Mouse (Mus musculus): ENCODE measurements around the gene Slc34a1. TPM values are rescaled to one million over a fixed set of nuclear protein-coding genes. Genes with fewer than 3 reads are reported as not detected.

The Slc34a1 gene
- polyA plus RNA-seq, 1 experiment from 2014 or later: not detected

- Histone ChIP-seq H3K27me3 (peaks cover 11% of the 10 kb centered on the region; the same call in 1 of the 2 replicates), H3K27ac (no peak overlapping the region), H3K4me3 (replicated peaks) (no peak overlapping the region), H3K9me3 (no peaks in the 10 kb centered on the region), H3K4me1 (peaks cover 25% of the 10 kb centered on the region), H3K9ac (no peak overlapping the region), H3K4me2 (no peak overlapping the region), H3K36me3 (replicated peaks) (no peaks in the 10 kb centered on the region)
- WGBS: 83% methylated on average over 4 of the region's 4 CpGs
- no peak for ATAC-seq (ENCODE audit: low FRiP score)
Observed at GRCm38 (mm10) chr13:55407341-55407740, 9.4 kb downstream of the Slc34a1 start.

- Histone ChIP-seq H3K36me3 (replicated peaks) (no peaks in the 10 kb centered on the region), H3K9ac (no peak overlapping the region), H3K4me3 (replicated peaks) (no peak overlapping the region), H3K4me1 (peaks cover 19% of the 10 kb centered on the region), H3K27ac (no peak overlapping the region), H3K9me3 (no peaks in the 10 kb centered on the region), H3K27me3 (peaks cover 16% of the 10 kb centered on the region), H3K4me2 (no peak overlapping the region)
- no peak for ATAC-seq (ENCODE audit: low FRiP score)
- WGBS: 90% methylated on average over 19 of the region's 19 CpGs
Observed at GRCm38 (mm10) chr13:55408546-55409120, 10.6 kb downstream of the Slc34a1 start.

DNA sequence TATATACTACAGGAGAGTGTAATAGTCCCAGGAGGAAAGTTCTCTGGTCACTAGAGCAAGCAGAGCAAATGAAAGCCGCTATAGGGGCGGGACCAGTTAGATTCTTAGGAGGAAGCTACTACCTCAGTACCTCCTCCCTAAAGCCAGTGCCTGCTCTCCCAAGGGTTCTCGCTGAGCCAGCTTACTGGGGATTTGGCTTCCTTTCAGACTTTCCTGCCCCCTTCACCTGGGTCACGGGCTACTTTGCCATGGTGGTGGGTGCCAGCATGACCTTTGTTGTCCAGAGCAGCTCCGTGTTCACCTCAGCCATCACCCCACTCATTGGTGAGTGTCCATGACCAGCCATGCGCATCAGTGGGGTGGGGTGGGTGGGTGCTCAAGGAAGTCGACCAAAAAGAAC lies 13.8 kb downstream of the Slc34a1 start:
- Histone ChIP-seq H3K27me3 (peaks cover 30% of the 10 kb centered on the region), H3K27ac (no peak overlapping the region), H3K4me2 (no peak overlapping the region), H3K4me1 (peaks cover 7% of the 10 kb centered on the region), H3K36me3 (replicated peaks) (no peaks in the 10 kb centered on the region), H3K4me3 (replicated peaks) (no peak overlapping the region), H3K9me3 (no peaks in the 10 kb centered on the region), H3K9ac (no peak overlapping the region)
- WGBS: 77% methylated on average over 7 of the region's 7 CpGs
- ATAC-seq (ENCODE audit: low FRiP score): no peak

DNA sequence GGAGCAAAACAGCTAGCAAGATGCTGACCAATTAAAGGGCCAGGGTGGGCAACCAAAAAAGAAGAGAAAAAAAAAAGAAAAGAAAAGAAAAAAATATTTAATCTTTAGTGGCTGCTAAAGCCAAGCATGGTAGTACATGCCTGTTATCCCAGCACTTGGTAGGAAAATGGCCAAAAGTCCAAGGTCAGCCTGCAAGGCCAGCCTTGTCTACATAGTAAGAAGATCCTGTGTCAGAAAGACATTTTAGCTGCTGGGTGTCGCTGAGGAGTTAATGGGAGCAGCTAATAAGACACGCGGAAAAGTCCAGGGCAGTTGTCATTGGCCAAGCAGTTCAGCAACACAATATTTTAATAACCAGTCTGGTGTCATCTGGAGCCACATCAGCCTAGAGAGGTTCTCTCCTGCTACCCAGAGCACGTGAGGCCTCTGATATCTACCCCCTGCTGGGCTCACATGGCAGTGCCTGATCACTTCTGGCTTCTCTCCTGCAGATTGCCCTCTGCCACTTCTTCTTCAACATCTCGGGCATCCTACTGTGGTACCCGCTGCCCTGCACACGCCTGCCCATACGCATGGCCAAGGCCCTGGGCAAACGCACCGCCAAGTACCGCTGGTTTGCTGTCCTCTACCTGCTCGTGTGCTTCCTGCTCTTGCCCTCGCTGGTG lies 14.8 kb downstream of the Slc34a1 start:
- WGBS: 86% methylated on average over 13 of the region's 13 CpGs
- peaks cover 39% of the 10 kb centered on the region for H3K27me3 ChIP-seq

DNA sequence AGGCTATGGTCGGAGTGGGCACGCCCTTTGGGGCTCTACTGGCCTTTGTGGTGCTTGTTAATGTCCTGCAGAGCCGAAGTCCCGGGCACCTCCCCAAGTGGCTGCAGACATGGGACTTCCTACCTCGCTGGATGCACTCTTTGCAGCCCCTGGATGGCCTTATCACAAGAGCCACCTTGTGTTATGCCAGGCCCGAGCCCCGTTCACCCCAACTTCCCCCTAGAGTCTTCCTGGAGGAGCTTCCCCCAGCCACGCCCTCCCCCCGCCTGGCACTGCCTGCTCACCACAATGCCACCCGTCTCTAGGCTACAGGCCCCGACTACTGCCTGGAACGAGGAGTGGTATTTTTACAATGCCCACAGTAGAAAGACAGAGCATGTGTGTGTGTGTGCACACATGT lies 15.3 kb downstream of the Slc34a1 start:
- no peak for ATAC-seq (ENCODE audit: low FRiP score)
- Histone ChIP-seq H3K27ac (no peak overlapping the region), H3K4me2 (no peak overlapping the region), H3K4me3 (replicated peaks) (no peak overlapping the region), H3K4me1 (peaks cover 10% of the 10 kb centered on the region), H3K9me3 (no peaks in the 10 kb centered on the region), H3K9ac (no peak overlapping the region), H3K27me3 (peaks cover 42% of the 10 kb centered on the region), H3K36me3 (replicated peaks) (no peaks in the 10 kb centered on the region)
- WGBS: 81% methylated on average over 12 of the region's 12 CpGs

More for the DNA sequence above, 14.8 kb downstream of the Slc34a1 start:
- H3K4me1 ChIP-seq: peaks cover 8% of the 10 kb centered on the region
- no peak for ATAC-seq (ENCODE audit: low FRiP score)
- no peaks in the 10 kb centered on the region for H3K9me3 ChIP-seq
- no peak overlapping the region for H3K4me2 ChIP-seq
- H3K4me3 ChIP-seq (replicated peaks): no peak overlapping the region
- H3K36me3 ChIP-seq (replicated peaks): no peaks in the 10 kb centered on the region
- H3K27ac ChIP-seq: no peak overlapping the region
- no peak overlapping the region for H3K9ac ChIP-seq

DNA sequence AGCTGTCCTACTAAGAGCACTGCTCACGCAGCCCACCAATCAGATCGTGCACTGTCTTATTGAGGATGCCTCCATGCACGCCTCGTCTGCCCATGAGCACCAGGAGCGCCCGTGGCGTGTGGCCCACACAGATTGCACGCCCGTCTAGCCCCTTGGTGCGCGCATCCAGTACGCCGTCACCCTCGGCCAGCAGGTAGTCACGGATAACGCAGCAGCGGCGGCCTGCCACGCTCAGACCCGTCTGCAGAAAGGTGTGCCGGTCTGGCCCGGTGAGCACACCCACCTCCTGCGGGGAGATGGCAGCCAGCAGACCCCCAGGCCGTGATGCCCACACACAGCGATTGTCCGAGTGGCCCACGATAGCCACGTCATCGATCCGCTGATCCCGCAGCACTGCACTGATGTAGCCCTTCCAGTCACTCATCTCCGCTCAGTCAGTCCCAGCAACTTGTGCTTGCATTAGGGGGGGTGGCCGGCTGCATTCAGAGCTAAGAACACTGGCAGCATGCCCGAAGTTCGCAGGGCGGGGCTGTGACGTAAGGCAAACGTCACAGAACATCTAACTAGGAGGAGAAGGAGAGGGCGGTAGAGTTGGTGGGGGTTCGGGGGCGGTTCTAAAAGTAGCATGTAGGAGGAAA lies 16.9 kb downstream of the Slc34a1 start, which contains the start of gene Pfn3:
Pfn3 (minus strand) TSS at position 490 of the 638 bp plus-strand sequence.
- peaks cover 53% of the 10 kb centered on the region for H3K27me3 ChIP-seq
- H3K4me2 ChIP-seq: peak within 1 kb of the TSS; percentile 64
- H3K9me3 ChIP-seq: no peaks in the 10 kb centered on the region
- peak; percentile 70 for ATAC-seq (ENCODE audit: low FRiP score)
- H3K9ac ChIP-seq: peak within 1 kb of the TSS; percentile 55
- 11% methylated on average over 41 of the region's 41 CpGs for WGBS
- H3K4me1 ChIP-seq: peaks cover 10% of the 10 kb centered on the region
- peak within 1 kb of the TSS; percentile 37 for H3K4me3 ChIP-seq (replicated peaks)
- H3K27ac ChIP-seq: no peak within 1 kb of the TSS
- H3K36me3 ChIP-seq (replicated peaks): no peaks in the 10 kb centered on the region

- Histone ChIP-seq H3K36me3 (replicated peaks) (no peaks in the 10 kb centered on the region), H3K9ac (no peak overlapping the region), H3K9me3 (no peaks in the 10 kb centered on the region), H3K4me1 (peaks cover 20% of the 10 kb centered on the region), H3K4me2 (peak overlapping the region; percentile 17; the same call in 1 of the 2 replicates), H3K27me3 (peaks cover 79% of the 10 kb centered on the region), H3K4me3 (replicated peaks) (no peak overlapping the region), H3K27ac (no peak overlapping the region)
- ATAC-seq (ENCODE audit: low FRiP score): peak; percentile 50; the same call in 1 of the 2 replicates
- 13% methylated on average over 12 of the region's 12 CpGs for WGBS
Observed at GRCm38 (mm10) chr13:55418004-55418403, 20.0 kb downstream of the Slc34a1 start.

DNA sequence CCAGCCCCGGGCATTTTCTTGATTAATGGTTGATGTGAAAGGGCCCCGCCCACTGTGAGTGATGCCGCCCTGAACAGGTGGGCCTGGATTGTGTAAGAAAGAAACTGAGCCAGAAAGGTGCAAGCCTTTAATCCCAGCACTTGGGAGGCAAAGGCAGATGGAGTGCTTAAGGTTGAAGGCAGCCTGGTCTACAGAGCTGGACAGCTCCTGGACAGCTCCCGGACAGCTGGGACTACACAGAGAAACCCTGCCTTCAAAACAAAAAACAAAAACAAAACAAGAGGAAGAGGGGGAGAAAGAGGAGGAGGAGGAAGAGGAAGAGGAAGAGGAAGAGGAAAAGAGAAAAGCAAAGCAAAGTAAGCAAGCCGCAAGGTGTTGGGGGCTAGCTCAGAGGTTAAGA lies 21.2 kb downstream of the Slc34a1 start:
- H3K36me3 ChIP-seq (replicated peaks): no peaks in the 10 kb centered on the region
- no peak overlapping the region for H3K9ac ChIP-seq
- H3K4me2 ChIP-seq: no peak overlapping the region
- no peak for ATAC-seq (ENCODE audit: low FRiP score)
- peaks cover 68% of the 10 kb centered on the region for H3K27me3 ChIP-seq
- WGBS: 86% methylated on average over 5 of the region's 5 CpGs
- H3K27ac ChIP-seq: no peak overlapping the region
- no peaks in the 10 kb centered on the region for H3K9me3 ChIP-seq
- H3K4me3 ChIP-seq (replicated peaks): no peak overlapping the region
- H3K4me1 ChIP-seq: peaks cover 20% of the 10 kb centered on the region

DNA sequence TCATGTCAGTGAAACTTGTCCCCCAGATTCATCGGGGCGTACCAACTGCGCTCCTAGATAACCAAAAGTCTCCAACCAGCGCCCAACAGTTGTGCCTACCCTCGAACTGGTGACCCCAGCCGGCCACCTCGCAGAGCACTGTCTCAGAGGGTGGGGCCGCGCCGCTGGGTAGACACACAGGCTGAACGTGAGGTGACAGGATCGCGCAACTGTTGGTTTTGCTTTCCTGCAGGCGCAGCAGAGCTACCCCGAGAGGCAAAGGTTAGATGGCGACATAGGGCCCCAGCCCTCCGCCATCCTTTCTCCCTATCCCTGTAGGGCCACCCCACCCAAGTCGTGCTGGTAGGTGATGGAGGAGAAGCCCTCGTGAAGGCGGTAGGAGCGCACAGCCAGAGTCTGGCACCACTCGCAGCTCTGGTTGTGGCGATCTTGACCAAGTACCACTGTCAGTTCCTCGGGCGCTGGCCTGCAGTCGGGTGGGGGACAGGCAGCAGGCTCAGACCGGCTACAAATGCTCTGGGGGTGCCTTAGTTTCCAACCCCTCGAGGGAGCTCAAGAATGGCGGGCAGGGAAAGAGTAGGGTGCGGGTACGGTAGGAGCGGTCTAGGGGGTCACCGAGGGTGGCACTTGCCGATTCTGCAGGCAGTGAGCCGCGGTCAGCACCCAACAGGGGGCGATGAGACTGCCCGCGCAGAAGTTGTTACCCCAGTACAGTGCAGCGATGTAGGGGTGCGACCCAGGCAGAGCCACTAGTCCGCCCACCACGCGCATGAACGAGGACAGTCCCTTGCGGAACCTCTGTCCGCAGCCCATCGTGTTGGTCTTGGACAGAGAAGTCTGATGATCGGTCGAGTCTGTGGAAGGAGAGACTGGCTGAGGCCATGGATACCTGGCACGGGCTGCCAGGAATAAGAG lies 22.3 kb downstream of the Slc34a1 start:
- peaks cover 58% of the 10 kb centered on the region for H3K27me3 ChIP-seq

DNA sequence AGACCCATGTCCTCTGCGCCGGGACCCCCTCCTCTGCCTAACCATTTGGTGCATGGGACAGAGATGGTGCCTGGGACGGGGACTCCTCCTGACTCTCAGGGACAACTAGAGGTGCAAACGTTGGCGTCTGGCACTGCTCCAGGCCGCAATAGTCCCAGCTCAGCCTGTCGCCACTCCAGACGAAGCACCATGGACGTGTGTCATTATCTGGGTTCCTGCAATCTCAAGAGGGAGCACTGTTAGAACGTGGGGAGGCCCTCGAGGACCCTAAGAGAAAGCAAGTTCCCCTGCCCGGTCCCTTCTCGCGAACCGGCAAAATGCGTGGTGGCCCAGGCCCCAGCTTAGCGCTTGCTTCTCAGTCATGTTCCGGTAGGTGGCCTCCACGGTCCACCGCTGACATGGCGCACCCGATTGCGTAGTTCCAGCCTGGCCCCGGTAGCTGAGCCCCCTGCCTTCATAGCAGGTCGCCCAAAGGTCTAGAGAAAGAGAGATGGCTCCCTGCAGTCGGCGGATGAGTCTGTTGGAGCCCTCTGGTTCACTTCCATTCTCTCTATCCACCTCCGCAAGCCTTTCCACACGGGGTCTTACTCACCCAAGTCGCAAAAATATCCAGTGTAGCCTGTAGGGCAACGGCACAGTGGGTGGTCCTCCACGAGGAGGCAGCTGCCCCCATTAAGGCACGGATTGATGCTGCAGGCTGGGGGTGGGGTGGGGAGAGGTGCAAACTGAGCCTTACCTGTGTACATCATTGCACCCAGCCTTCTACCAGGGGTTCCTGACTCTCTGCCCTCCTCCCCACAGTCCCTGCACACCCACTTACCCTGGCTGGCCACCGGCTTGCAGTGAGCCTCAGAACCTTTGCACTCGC lies 23.2 kb downstream of the Slc34a1 start:
- Histone ChIP-seq H3K4me2 (peak overlapping the region; percentile 45), H3K9ac (no peak overlapping the region), H3K27ac (no peak overlapping the region), H3K4me3 (replicated peaks) (peak overlapping the region; percentile 12), H3K27me3 (peaks cover 58% of the 10 kb centered on the region), H3K4me1 (peaks cover 13% of the 10 kb centered on the region), H3K36me3 (replicated peaks) (no peaks in the 10 kb centered on the region), H3K9me3 (no peaks in the 10 kb centered on the region)
- 18% methylated on average over 35 of the region's 35 CpGs for whole genome bisulfite sequencing
- ATAC-seq (ENCODE audit: low FRiP score): peak; percentile 69; the same call in 1 of the 2 replicates

More for the DNA sequence above, 22.3 kb downstream of the Slc34a1 start:
- 36% methylated on average over 51 of the region's 51 CpGs for WGBS
- Histone ChIP-seq H3K4me2 (peak overlapping the region; percentile 45; the same call in 1 of the 2 replicates), H3K4me1 (peaks cover 13% of the 10 kb centered on the region), H3K36me3 (replicated peaks) (no peaks in the 10 kb centered on the region), H3K27ac (no peak overlapping the region), H3K9ac (no peak overlapping the region), H3K4me3 (replicated peaks) (peak overlapping the region; percentile 5; the same call in 1 of the 2 replicates), H3K9me3 (no peaks in the 10 kb centered on the region)
- ATAC-seq (ENCODE audit: low FRiP score): 0 out of 2 replicates have a peak, but pooled peaks have one; percentile 12

DNA sequence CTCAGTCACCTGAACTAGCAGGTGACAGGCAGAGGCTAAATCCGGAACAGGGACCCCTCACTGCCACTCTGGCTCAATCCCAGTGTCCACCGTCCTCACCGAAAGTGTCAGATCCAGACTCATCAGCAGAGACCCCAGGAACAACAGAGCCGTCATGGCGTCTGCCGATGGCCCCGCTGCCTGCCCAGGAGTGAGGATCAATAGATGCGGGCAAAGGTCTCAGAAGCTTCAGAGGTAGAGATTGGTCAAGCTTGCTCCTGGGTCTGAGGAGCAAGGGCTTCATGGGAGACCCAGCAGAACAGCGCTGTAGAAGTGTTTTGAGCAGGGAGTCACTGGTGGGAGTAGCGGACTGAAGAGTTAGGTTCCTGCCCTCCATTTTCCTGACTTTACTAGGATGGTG lies 28.6 kb downstream of the Slc34a1 start, which contains the start of gene F12:
F12 (minus strand) TSS at position 181 of the 400 bp plus-strand sequence.
- Histone ChIP-seq H3K9me3 (no peaks in the 10 kb centered on the region), H3K27me3 (peaks cover 12% of the 10 kb centered on the region), H3K27ac (no peak within 1 kb of the TSS), H3K36me3 (replicated peaks) (no peaks in the 10 kb centered on the region), H3K4me1 (peaks cover 1% of the 10 kb centered on the region; the same call in 1 of the 2 replicates), H3K4me3 (replicated peaks) (no peak within 1 kb of the TSS), H3K4me2 (no peak within 1 kb of the TSS), H3K9ac (no peak within 1 kb of the TSS)
- WGBS: 91% methylated on average over 10 of the region's 10 CpGs
- ATAC-seq (ENCODE audit: low FRiP score): no peak
